Mouse (Mus musculus) 3T3-L1 (cell line): ENCODE data around the gene Plcb1.
A peak's percentile ranks its signal among the peaks of the same experiment; 100 is the strongest.

Experiments
- DNase-seq: peaks from one replicate; pipeline ENCODE4 v3.0.0-alpha.2; 2015; ENCODE audit warnings: low read depth, low spot score

The Plcb1 gene

DNA sequence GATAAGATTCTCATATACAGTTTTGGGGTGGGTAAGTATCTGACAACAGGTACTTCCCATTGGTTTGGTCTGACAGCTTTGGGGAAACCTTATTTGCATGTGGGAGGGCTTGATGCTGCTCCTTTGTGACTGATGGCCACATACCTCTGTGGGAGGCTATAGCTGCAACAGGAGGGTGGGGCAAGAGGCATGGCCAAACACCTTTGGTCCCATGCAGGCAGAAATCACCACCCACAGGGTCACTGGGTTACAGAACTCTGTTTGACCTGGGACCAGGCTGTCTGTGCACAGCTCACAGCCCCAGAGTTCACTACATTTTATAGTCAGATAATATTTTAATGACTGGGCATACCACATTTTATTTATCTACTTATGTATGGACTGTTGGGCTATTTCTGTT, 281.6 kb downstream of the Plcb1 start:
- DNase-seq: no peak

- no peak for DNase-seq
Observed at GRCm38 (mm10) chr2:135071349-135071748, 285.5 kb downstream of the Plcb1 start.

GRCm38 (mm10) chr2:135072503-135072902, 286.6 kb downstream of the Plcb1 start:
- no peak for DNase-seq

- no peak for DNase-seq
Observed at GRCm38 (mm10) chr2:135073014-135073413, 287.1 kb downstream of the Plcb1 start.

GRCm38 (mm10) chr2:135075375-135075774, 289.5 kb downstream of the Plcb1 start:
- no peak for DNase-seq

GRCm38 (mm10) chr2:135092588-135093162, 306.8 kb downstream of the Plcb1 start:
- peak; percentile 59 for DNase-seq

DNA sequence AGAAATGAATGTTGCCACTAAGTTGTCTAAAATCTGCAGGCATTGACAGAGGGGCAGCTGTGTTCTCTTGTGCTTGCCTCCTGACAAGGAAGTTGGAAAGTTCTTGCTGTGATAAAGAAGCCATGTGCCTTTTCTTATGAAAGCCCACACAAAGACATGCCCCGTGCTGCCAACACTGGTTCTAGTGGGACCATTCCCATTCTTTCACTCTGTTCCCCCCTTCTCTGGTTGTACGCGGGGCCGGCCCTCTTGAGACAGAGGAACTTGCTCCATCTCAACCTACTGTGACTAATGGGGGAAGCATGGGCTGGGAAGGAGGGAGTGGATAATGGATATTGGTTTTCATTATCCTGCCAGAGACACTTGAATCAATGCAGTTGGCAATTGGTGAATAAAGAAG, 315.4 kb downstream of the Plcb1 start:
- DNase-seq: no peak

DNA sequence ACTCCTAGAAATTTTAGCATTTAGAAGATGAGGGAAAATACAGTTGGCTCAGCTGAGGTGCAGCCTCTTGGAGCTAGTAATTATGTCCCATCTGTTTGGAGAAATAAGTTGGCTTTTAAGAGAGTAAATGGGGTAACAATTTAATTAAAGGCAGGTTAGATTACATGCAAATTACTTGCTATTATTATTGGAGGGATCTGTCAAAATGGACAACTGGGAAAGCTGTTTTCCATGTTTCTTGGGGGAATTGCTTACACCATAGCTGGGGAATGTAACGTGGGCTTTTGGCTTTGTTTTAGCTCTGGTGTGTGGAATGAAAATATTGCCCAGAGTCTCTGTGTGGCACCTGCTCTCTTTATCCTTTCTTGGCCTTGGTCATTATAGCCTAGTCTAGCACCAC, 316.1 kb downstream of the Plcb1 start:
- no peak for DNase-seq

DNA sequence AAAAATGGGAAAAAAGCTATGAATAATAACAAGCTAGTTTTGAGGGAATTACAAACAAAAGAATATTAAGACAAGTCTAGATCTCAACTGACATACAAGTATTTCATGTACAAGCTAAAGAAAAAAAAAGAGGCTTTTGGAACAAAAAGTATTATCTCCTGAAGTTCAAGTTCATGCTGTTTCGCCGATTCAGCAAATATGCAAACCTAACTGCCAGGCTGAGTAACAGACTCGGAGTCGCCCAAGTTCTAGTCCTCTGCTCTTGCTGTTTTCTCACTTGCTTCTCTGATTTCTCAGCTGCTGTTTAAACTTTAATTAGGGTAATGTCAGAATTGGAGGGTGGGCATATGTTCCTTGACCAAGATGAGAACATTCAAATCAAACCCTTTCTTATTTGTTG, 320.8 kb downstream of the Plcb1 start:
- no peak for DNase-seq

GRCm38 (mm10) chr2:135108607-135109006, 322.7 kb downstream of the Plcb1 start:
- DNase-seq: no peak

GRCm38 (mm10) chr2:135114501-135115128, 328.7 kb downstream of the Plcb1 start:
- DNase-seq: no peak

GRCm38 (mm10) chr2:135123057-135123456, 337.2 kb downstream of the Plcb1 start:
- no peak for DNase-seq

DNA sequence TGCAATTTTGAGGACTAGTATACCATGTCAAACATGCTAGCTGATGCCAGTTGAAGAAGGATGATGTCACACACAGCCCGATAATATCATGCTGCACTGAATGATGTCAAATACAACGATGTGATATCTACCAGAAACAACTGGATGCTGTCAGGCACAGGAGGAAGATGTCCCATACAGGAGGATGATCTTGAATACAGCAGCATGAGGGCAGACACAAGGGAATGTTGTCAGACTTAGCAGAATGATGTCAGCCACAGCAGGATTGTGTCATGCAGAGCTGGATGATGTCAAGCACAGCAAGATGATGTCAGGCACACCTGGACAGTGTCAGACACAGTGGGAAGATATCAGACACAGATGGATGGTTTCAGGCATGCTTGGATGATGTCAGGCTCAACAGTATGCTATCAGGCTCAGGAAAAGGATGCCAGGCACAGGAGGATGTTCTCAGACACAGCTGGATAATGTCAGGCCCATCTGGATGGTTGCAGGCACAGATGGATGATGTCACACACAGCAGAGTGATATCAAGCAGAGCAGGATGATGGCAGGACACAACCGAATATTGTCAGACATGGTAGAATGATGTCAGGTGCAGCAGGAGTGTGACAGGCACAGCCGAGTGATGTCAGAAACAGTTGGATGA, 338.0 kb downstream of the Plcb1 start:
- no peak for DNase-seq

DNA sequence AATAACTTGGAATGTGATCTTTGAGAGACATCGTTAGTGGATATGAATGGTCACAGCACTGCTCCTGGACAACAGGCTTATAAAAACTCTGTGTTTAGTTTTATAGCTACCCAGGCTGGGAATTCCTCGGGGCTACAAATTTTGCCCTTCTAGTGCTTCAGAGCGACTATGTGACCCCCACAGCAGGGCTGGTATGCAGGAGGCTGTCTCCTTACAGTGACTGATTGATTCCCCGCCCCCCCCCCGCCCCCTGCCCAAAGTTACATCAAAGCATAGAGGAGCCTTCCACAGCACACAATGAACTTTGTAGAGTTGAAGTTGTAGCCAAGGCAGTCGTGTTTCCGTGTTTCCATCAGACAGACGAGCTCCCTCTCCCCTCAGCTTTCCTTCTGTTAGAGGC, 354.7 kb downstream of the Plcb1 start:
- DNase-seq: no peak

DNA sequence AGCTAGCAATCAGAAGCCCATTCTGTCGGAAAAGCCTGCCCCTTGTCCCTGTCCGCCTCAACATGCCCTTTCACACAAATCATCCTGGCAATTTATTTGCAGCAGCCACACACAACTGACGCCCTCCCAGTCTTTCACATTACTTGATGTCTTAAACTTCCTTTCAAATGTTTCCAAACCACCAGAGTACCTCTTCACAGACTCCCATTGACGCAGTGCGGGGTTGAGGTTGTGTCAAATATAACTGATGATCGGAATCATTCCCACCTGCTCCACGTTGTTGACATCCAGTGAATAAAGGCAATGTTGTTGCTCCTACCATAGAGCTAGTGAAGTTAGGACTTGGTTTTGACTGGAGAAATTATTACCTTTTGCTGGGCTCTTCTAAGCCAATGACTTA, 366.4 kb downstream of the Plcb1 start:
- no peak for DNase-seq

DNA sequence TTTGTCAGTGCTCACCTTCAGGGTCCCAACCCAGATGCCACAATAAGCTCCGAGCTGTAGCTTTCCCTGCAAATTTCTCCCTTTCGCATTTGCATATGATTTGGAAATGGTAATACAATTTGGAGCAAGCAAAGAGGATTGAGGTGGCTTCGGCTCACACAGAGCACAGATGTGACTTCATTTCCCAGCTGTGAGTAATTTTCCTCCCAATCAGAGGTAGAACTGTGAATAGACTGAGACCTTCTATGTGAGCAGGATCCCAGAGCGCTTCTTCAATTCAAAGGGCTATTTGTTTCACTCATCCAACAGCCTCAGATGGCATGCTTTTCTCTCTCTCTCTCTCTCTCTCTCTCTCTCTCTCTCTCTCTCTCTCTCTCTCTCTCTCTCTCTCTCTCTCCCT, 367.4 kb downstream of the Plcb1 start:
- no peak for DNase-seq

DNA sequence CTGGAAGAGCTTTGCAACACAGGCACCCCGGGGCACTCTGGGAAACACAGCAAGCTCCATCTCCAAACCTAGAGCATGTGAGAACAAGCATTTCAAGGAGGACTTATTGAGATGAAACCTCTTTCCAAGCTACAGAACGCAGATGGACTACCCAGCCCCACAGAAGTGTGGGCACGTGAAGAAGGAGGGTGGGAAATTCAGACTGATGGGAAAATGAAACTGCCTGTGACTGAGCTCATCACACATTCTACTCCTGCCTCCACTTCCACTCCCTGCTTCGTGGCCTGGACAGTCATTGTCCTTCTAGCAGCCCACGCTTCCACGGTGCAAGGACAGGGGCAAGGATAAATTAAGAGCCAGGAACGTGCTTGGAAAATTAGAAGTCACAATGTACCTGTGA, 370.2 kb downstream of the Plcb1 start:
- no peak for DNase-seq

DNA sequence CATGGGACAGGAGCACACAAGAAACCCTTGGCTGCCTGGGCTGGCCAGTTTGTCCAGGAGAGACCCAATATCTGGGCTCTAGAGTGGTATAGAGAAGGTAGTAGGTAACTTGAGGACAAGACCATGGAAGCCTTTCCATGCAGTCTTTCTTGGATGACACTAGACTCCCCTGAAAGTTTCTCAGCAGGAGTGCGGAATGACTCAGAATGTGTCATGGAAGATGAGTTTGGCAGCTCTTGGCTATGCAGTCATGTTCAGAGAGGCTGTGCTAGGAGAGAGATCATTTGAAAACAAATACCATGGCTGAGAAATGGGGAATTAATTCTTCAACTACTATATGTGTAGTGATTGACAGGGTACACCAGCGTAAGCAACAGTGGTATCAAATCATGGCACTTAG, 372.1 kb downstream of the Plcb1 start:
- DNase-seq: peak; percentile 71

GRCm38 (mm10) chr2:135161673-135162072, 375.8 kb downstream of the Plcb1 start:
- no peak for DNase-seq

DNA sequence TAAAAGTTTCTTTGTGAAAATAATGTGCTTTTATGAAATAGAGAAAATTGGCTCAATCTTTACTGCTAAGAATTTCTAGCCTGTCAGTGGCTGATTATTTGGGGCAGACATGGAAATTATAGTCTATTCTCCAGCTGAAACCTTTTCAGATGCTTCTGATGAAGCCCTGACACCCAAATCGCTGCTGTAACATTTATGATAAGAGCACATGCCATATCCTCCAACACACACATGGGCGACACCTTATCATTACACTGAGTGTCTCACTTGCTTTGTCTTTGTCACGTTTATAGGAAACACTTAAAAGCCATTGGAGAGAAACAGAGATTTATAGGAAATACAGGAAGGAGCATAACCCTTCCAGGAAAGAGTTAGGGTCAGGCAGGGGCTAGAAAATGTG, 379.6 kb downstream of the Plcb1 start:
- DNase-seq: no peak

GRCm38 (mm10) chr2:135175544-135175943, 389.7 kb downstream of the Plcb1 start:
- DNase-seq: no peak

DNA sequence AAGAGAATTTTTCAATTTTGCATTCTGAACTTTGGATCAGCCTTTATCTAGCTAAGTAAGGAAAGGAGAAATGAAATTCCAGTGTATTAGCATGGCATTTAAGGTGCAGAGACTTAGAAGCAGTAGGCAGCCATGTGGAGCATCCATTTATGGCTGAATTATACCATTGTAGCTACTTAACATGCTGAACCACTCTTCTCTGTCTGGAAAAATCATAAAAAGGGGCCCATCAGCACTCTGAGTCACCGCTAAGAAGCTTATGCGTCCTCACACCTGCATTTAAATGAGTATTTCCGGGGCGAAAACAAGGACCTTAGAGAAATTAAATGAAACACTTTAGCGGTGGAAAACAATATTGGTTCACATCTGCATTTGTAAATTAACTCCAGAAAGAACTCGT, 401.8 kb downstream of the Plcb1 start:
- DNase-seq: no peak

GRCm38 (mm10) chr2:135200830-135201229, 415.0 kb downstream of the Plcb1 start:
- no peak for DNase-seq
